Mouse (Mus musculus) ES-E14 (cell line): Measurements from ENCODE around the gene Rlbp1. TPM values are rescaled to one million over a fixed set of nuclear protein-coding genes. Genes with fewer than 3 reads are reported as not detected.

Experiments
- DNase-seq: peaks from one replicate; pipeline ENCODE4 v3.0.0-alpha.2; 2013; ENCODE audit warnings: low read depth, low spot score
- H3K27ac ChIP-seq: 2 replicates; pipeline ENCODE4 v1.5.1; 2012; ENCODE audit warnings: low read depth, mild to moderate bottlenecking, low read length, moderate library complexity, mixed read lengths; ENCODE audit not compliant: poor library complexity, insufficient read depth, severe bottlenecking
- H3K36me3 ChIP-seq: 2 replicates; pipeline ENCODE4 v1.6.1; 2012; ENCODE audit warnings: mild to moderate bottlenecking, low read length, moderate library complexity, mixed read lengths; ENCODE audit not compliant: control insufficient read depth, poor library complexity, insufficient read depth, severe bottlenecking
- H3K4me1 ChIP-seq, 2 experiments: fragments of 150-350 bp in 1 of 2; sonication (generic) in 1 of 2; 2 replicates each; pipeline ENCODE4 v1.6.1; 2012; ENCODE audit warnings: low read length in 2 of 2, mild to moderate bottlenecking in 1 of 2, mixed read lengths in 1 of 2; ENCODE audit not compliant: control insufficient read depth in 2 of 2, insufficient read depth in 2 of 2, poor library complexity in 1 of 2
- H3K4me3 ChIP-seq, 2 experiments: fragments of 150-350 bp in 1 of 2; sonication (generic) in 1 of 2; 2 replicates each; pipeline ENCODE4 v1.5.1; 2012; ENCODE audit warnings: low read length in 2 of 2, low read depth in 1 of 2, mild to moderate bottlenecking in 1 of 2, mixed read lengths in 1 of 2; ENCODE audit not compliant: insufficient read depth in 1 of 2, poor library complexity in 1 of 2, severe bottlenecking in 1 of 2
- H3K9ac ChIP-seq: 2 replicates; pipeline ENCODE4 v1.6.1; 2012; ENCODE audit warnings: low read depth, mild to moderate bottlenecking, low read length, mixed read lengths; ENCODE audit not compliant: poor library complexity, insufficient read depth, severe bottlenecking
- H3K9me3 ChIP-seq: fragments of 150-350 bp; sonication (generic); 2 replicates; pipeline ENCODE4 v1.6.1; 2012; ENCODE audit warnings: low read depth, mild to moderate bottlenecking, low read length; ENCODE audit not compliant: control insufficient read depth, insufficient read depth
- CHD2 ChIP-seq: IDR thresholded peaks from 2 replicates; pipeline ENCODE4 v1.6.1; 2014; ENCODE audit warnings: mild to moderate bottlenecking, low read depth, low read length, inconsistent platforms
- HCFC1 ChIP-seq: IDR thresholded peaks from 2 replicates; pipeline ENCODE4 v1.6.1; 2012; ENCODE audit warnings: low read length, inconsistent platforms, borderline replicate concordance; ENCODE audit not compliant: insufficient read depth
- MAFK ChIP-seq: IDR thresholded peaks from 2 replicates; pipeline ENCODE4 v1.6.1; 2014; ENCODE audit warnings: mild to moderate bottlenecking, low read depth, low read length, inconsistent platforms; ENCODE audit not compliant: insufficient read depth
- ZC3H11A ChIP-seq: IDR thresholded peaks from 2 replicates; pipeline ENCODE4 v1.6.1; 2012; ENCODE audit warnings: low read depth, mild to moderate bottlenecking, inconsistent platforms, low read length, borderline replicate concordance
- ZNF384 ChIP-seq: IDR thresholded peaks from 2 replicates; pipeline ENCODE4 v1.6.1; 2012; ENCODE audit warnings: low read depth, low read length, inconsistent platforms
- in situ Hi-C, 2 experiments: fragments of 600-800 bp; cut with MboI; formaldehyde crosslinking; loops; one replicate each; pipeline ENCODE4 v1.15.1; 2025; ENCODE audit warnings: low sequenced_read_pairs in 2 of 2, inconsistent platforms in 1 of 2; ENCODE audit not compliant: unreplicated experiment in 2 of 2
- total RNA-seq: library from RNA; depleted of rRNA; stranded (reverse); fragments of 300-350 nt; gene quantifications from 2 replicates; pipeline ENCODE4 v1.2.3, GENCODE M21; 2012

Gene Rlbp1
- total RNA-seq, 1 experiment = 5.9 TPM

DNA sequence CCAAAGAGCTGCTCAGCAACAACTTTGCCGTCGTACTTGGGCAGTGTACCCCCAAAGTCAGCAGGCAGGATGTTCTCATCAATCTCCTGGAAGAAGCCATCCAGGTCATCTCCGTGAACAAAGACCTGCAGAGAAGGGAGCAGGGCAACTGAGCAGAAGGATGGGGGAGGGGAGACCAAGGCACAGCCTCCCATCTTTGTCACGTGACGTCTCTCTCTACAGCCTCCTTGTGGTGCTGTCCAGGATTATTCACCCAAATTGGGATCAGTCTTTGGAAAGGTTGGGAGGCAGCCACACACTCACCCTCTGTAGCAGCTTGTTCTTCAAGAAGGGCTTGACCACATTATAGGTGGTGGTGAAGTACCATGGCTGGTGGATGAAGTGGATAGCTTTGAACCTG, 11.3 kb downstream of the Rlbp1 start:
- no peak for DNase-seq
- Histone ChIP-seq H3K4me1 (peaks cover 0 to 7% of the 10 kb centered on the region in 2 experiments; a peak in 1 of 4 replicates), H3K4me3 (peak overlapping the region in 1 of 2 experiments; percentile 34; a peak in 1 of 4 replicates), H3K9ac (no peak overlapping the region), H3K9me3 (no peaks in the 10 kb centered on the region), H3K27ac (no peak overlapping the region), H3K36me3 (no peaks in the 10 kb centered on the region)
- TF ChIP-seq MAFK (no peak), HCFC1 (no peak), ZC3H11A (no peak), CHD2 (no peak), ZNF384 (no peak)
- in situ Hi-C loops = no loop called here

DNA sequence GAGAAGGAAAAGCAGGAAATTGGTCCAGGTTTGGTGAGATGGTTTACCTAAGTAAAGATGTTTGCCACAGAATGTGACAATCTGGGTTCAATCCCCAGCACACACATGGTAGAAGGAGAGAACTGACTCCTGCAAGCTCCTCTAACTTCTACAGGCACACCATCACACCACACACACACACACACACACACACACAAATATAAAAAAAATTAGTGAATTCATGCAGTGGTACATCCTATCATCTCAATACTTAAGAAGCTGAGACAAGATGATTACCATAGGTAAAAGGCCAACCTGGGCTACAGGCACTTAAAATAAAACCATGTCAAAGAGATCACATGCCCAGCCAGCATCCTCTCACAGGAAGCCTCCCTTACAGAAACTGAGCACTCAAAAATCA, 12.8 kb downstream of the Rlbp1 start:
- no peak overlapping the region for H3K9ac ChIP-seq
- no peak for TF ChIP-seq ZNF384
- no peak for TF ChIP-seq ZC3H11A
- TF ChIP-seq CHD2 = no peak
- no peak for TF ChIP-seq HCFC1
- TF ChIP-seq MAFK = no peak
- DNase-seq = no peak
- no peaks in the 10 kb centered on the region for H3K36me3 ChIP-seq
- in situ Hi-C loops = loop anchor here (25.0 kb wide), 2 partner anchors 237 to 437 kb away; partner anchors contain the start of genes Hapln3 (in 2 of the 2) and Mfge8 (in 2 of the 2)
- H3K9me3 ChIP-seq = no peaks in the 10 kb centered on the region
- no peak overlapping the region for H3K4me3 ChIP-seq
- no peak overlapping the region for H3K27ac ChIP-seq
- peaks cover 0 to 7% of the 10 kb centered on the region in 2 experiments; a peak in 1 of 4 replicates for H3K4me1 ChIP-seq

GRCm38 (mm10) chr7:79371321-79371879, 15.4 kb downstream of the Rlbp1 start:
- Histone ChIP-seq H3K4me1 (peaks cover 0 to 7% of the 10 kb centered on the region in 2 experiments; a peak in 1 of 4 replicates), H3K9ac (no peak overlapping the region), H3K27ac (no peak overlapping the region), H3K4me3 (no peak overlapping the region), H3K9me3 (no peaks in the 10 kb centered on the region), H3K36me3 (no peaks in the 10 kb centered on the region)
- DNase-seq = peak; percentile 85
- TF ChIP-seq ZC3H11A (peak; percentile 93), CHD2 (no peak), ZNF384 (no peak), HCFC1 (no peak)
- in situ Hi-C loops = loop anchor here (25.0 kb wide), 2 partner anchors 234 to 434 kb away; partner anchors contain the start of genes Hapln3 (in 2 of the 2) and Mfge8 (in 2 of the 2)

DNA sequence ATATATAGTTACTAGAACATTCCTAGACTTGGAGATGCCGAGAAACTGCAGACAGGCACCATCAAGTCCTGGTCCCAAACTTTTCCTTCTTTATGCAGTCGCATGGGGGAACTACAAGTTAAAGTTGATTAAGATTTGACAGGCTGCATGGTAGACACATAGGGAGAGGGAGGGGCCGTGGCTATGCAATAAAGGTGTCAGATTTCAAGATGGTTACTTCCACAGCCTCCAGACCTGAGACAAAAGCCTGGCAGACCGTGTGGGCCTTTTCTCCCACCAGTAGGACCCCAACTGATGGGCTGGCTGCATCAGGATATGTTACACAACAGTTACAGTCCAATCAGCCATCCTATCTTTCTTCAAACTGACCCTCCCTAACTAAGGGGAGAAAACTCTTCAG, 17.4 kb downstream of the Rlbp1 start:
- Histone ChIP-seq H3K9me3 (no peaks in the 10 kb centered on the region), H3K9ac (no peak overlapping the region), H3K4me1 (peaks cover 0 to 2% of the 10 kb centered on the region in 2 experiments; a peak in 1 of 4 replicates), H3K36me3 (no peaks in the 10 kb centered on the region), H3K4me3 (no peak overlapping the region), H3K27ac (no peak overlapping the region)
- no peak for TF ChIP-seq ZNF384
- no peak for TF ChIP-seq ZC3H11A
- TF ChIP-seq HCFC1 = no peak
- no peak for TF ChIP-seq CHD2
- TF ChIP-seq MAFK = no peak
- DNase-seq = no peak
- in situ Hi-C loops = loop anchor here (25.0 kb wide), 2 partner anchors 232 to 432 kb away; partner anchors contain the start of genes Hapln3 (in 2 of the 2) and Mfge8 (in 2 of the 2)
